Mouse (Mus musculus): ENCODE data around the gene Rps6ka5. TPM values are rescaled to one million over a fixed set of nuclear protein-coding genes. Genes with fewer than 3 reads are reported as not detected.

Rps6ka5 gene
- polyA plus RNA-seq, 1 experiment from 2014 or later: 5.7 TPM

DNA sequence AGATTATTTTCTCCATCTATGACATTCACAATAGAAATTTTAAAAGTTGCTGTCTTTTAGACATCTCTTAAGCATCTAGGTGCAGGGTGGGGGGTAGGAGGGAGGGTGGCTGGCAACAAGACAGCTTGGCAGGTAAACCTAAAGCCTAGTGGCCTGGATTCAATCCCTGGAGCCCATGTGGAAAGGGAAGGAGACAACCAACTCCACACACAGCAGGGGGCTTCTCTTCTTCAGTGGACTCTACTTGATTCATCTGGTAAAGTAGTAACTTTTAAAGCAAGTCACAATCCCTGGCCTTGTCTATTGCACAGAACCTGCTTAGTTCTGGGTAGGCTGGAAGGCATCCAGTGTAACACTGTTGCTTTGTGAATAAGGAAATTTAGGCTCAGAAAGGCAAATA is 9.3 kb downstream of the Rps6ka5 start:
- Histone ChIP-seq H3K4me3 (no peak overlapping the region), H3K4me2 (replicated peaks) (no peak overlapping the region), H3K9me3 (no peaks in the 10 kb centered on the region), H3K4me1 (0 out of 2 replicates have a peak, but pooled peaks cover 3% of the 10 kb centered on the region), H3K27me3 (no peaks in the 10 kb centered on the region), H3K36me3 (no peaks in the 10 kb centered on the region), H3K9ac (no peak overlapping the region), H3K27ac (no peak overlapping the region)
- ATAC-seq (ENCODE audit: low FRiP score, low read depth): no peak

DNA sequence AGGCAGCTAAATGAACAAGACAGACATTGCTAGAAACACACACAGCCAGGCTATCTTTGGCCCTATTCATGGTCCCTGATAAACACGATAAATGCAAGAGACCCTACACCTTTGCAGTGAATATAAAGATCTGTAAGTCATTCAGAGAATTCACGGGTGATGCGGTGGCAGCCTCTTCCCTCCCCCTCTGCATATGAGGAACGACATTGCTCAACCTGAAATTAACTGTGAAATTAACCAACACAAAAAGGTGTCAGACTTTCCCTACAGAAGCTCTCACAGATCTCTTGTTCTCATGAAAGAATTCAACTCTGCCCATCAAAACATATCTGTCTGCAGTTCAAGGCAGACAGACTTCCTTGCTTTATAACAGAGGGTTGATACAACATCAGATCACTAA is 9.8 kb downstream of the Rps6ka5 start:
- Histone ChIP-seq H3K4me3 (no peak overlapping the region), H3K9me3 (no peaks in the 10 kb centered on the region), H3K27me3 (no peaks in the 10 kb centered on the region), H3K9ac (no peak overlapping the region), H3K4me2 (replicated peaks) (no peak overlapping the region), H3K4me1 (0 out of 2 replicates have a peak, but pooled peaks cover 3% of the 10 kb centered on the region), H3K36me3 (no peaks in the 10 kb centered on the region), H3K27ac (no peak overlapping the region)
- 70% methylated on average over 4 of the region's 4 CpGs for WGBS
- ATAC-seq (ENCODE audit: low FRiP score, low read depth): no peak

DNA sequence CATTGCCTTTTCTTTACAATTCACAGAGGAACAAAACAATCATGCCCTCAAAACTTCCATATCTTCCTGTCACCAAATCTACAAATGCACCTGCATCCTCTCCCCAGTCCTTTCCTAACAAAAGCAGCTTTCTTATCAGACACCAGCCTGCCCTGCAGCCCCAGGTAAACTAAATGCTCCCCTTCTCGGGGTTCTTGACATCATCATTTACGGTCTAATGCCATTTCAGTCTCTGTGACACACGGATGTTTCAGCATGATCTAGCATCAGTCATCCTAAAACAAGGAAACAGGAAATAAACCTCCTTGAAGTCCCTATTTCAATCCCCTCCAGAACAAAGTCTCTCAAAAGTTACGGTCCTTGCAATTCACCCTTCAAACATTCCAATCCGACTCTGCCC is 15.0 kb downstream of the Rps6ka5 start:
- Histone ChIP-seq H3K9ac (no peak overlapping the region), H3K4me3 (no peak overlapping the region), H3K27ac (no peak overlapping the region), H3K9me3 (no peaks in the 10 kb centered on the region), H3K27me3 (no peaks in the 10 kb centered on the region), H3K4me2 (replicated peaks) (no peak overlapping the region), H3K4me1 (peaks cover 4% of the 10 kb centered on the region; the same call in 1 of the 2 replicates), H3K36me3 (no peaks in the 10 kb centered on the region)
- no peak for ATAC-seq (ENCODE audit: low FRiP score, low read depth)
- 76% methylated on average over 5 of the region's 5 CpGs for WGBS

DNA sequence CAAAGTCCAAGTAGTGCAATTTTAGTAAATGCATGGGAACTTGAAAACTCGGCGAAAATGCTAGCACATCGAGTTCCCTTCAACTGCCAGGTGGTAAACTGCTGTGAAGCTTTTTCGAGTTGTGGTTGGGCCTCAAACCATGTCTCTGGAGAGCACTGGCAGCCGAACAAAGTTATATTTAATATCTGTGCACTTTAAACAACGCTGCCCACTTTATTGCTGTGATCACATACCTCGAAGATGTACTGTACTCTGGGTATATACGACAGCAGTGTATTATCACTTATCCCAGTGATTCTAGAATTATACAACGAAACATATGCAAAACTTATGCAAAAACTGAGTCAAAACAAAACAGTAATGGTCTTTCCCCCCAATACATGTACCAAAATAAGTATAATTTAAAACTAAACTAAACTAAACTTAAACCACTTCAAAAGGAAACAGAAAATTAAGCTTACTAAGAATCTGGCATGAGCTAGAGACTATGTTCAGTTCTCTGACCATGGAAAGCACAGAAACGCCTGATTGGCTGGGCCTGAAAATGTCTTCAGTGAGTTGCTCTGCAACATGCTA is 15.6 kb downstream of the Rps6ka5 start:
- H3K36me3 ChIP-seq: no peaks in the 10 kb centered on the region
- peak overlapping the region; percentile 22; the same call in 1 of the 2 replicates for H3K27ac ChIP-seq
- no peak for ATAC-seq (ENCODE audit: low FRiP score, low read depth)
- no peak overlapping the region for H3K4me3 ChIP-seq
- no peaks in the 10 kb centered on the region for H3K9me3 ChIP-seq
- 60% methylated on average over 10 of the region's 10 CpGs for WGBS
- H3K27me3 ChIP-seq: no peaks in the 10 kb centered on the region
- no peak overlapping the region for H3K4me2 ChIP-seq (replicated peaks)
- peaks cover 4% of the 10 kb centered on the region; the same call in 1 of the 2 replicates for H3K4me1 ChIP-seq
- no peak overlapping the region for H3K9ac ChIP-seq

DNA sequence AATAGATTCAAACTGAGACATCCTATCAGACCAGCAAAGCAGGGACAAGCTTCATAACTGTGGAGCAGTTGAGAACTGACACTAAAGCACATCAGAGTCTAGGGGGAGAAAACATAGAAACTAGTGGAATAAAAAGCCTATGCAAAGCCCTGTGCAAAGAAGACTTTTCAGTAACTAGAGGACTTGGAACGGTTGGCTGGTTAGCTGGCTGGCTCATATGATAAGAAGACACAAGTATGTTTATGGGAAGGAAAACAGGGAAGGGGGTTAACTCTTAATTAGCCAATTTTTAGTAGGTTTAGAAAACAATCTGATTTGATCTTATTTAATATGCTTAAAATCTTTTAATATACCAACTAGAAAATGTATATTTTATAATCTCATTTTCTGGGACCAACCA is 16.4 kb downstream of the Rps6ka5 start:
- H3K9me3 ChIP-seq: no peaks in the 10 kb centered on the region
- no peak overlapping the region for H3K27ac ChIP-seq
- peaks cover 4% of the 10 kb centered on the region; the same call in 1 of the 2 replicates for H3K4me1 ChIP-seq
- no peak overlapping the region for H3K9ac ChIP-seq
- H3K4me2 ChIP-seq (replicated peaks): no peak overlapping the region
- WGBS: 61% methylated on average over 1 of the region's 1 CpGs
- ATAC-seq (ENCODE audit: low FRiP score, low read depth): no peak
- no peaks in the 10 kb centered on the region for H3K27me3 ChIP-seq
- H3K36me3 ChIP-seq: no peaks in the 10 kb centered on the region
- no peak overlapping the region for H3K4me3 ChIP-seq

DNA sequence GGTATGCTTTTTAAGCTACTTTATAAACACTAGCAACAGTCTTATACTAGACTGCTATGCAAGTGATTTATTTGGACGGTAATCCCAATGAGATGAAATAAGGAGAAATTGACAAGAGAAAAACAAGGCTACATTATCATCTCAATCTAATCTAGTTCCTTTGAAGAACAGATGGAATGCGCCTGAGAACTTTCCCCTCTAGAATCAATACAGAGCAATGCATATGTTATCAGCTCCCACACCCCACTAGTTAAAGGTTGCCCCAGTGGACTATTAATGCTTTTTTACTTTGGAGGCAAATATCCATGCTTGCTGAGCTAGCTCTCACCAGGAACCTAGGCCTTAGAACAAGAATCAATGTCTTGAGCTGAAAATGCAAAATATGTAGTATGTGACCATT is 19.5 kb downstream of the Rps6ka5 start:
- no peak for ATAC-seq (ENCODE audit: low FRiP score, low read depth)
- 88% methylated on average over 2 of the region's 2 CpGs for WGBS
- H3K4me1 ChIP-seq: peaks cover 4% of the 10 kb centered on the region; the same call in 1 of the 2 replicates

DNA sequence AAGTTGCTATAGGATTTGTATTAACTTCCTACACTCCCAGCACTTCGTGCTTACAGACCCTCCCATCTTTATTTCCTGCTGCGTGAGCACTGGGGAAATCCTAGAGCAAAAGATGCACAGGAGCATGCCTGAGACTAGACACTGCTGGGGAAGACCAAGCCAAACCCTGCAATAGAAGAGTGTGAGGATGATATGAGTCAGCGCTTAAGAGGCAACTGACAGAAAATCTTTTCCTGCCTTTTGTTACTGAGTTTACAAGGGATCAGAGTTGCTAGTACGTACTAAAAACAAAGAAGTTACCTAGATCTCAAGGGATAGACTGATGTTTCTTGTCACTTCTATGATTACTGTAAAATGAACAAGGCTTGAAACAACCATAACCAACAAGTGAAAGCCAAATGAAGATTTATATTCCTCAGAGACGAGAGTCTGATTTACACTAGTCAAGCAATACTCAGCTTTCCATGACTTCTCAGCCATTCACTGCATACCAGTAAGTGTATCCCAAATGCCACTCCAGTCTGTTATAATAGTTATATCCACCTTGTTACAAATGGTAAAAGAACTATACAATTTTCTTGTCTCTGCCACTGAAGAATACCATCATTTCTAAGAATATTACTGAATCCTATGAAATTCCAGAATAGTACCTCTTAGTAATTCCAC is 21.6 kb downstream of the Rps6ka5 start:
- no peak overlapping the region for H3K9ac ChIP-seq
- WGBS: 79% methylated on average over 5 of the region's 5 CpGs
- H3K4me1 ChIP-seq: no peaks in the 10 kb centered on the region
- H3K27me3 ChIP-seq: no peaks in the 10 kb centered on the region
- no peak for ATAC-seq (ENCODE audit: low FRiP score, low read depth)
- H3K4me3 ChIP-seq: no peak overlapping the region
- no peak overlapping the region for H3K4me2 ChIP-seq (replicated peaks)
- H3K27ac ChIP-seq: no peak overlapping the region
- no peaks in the 10 kb centered on the region for H3K36me3 ChIP-seq
- H3K9me3 ChIP-seq: no peaks in the 10 kb centered on the region

More for the DNA sequence above, 19.5 kb downstream of the Rps6ka5 start:
- no peaks in the 10 kb centered on the region for H3K9me3 ChIP-seq
- H3K4me2 ChIP-seq (replicated peaks): no peak overlapping the region
- no peak overlapping the region for H3K27ac ChIP-seq
- no peaks in the 10 kb centered on the region for H3K27me3 ChIP-seq
- no peaks in the 10 kb centered on the region for H3K36me3 ChIP-seq
- no peak overlapping the region for H3K9ac ChIP-seq
- no peak overlapping the region for H3K4me3 ChIP-seq

DNA sequence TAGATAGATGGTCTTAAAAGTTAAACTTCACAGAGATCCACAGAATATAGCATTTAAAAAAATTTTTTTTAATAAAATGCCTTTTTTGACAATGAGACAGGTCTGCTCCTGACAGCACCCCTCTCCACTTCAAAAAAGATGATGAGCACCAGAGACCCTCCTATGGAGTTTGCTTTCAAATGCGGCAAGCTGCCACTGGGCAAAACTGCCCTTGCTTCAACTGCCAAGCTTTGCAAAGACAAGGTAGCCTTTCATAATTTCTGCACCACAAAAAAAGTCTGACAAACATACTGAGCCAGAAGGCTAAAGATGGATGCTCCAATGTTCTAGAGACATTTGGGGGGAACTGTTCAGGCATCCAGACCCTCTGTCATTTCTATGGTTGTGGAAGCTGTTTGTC is 28.8 kb downstream of the Rps6ka5 start:
- H3K9ac ChIP-seq: no peak overlapping the region
- no peaks in the 10 kb centered on the region for H3K4me1 ChIP-seq
- H3K9me3 ChIP-seq: no peaks in the 10 kb centered on the region
- no peak overlapping the region for H3K27ac ChIP-seq
- no peaks in the 10 kb centered on the region for H3K27me3 ChIP-seq
- H3K36me3 ChIP-seq: no peaks in the 10 kb centered on the region
- H3K4me2 ChIP-seq (replicated peaks): no peak overlapping the region
- 94% methylated on average over 1 of the region's 1 CpGs for WGBS
- H3K4me3 ChIP-seq: no peak overlapping the region
- ATAC-seq (ENCODE audit: low FRiP score, low read depth): no peak

DNA sequence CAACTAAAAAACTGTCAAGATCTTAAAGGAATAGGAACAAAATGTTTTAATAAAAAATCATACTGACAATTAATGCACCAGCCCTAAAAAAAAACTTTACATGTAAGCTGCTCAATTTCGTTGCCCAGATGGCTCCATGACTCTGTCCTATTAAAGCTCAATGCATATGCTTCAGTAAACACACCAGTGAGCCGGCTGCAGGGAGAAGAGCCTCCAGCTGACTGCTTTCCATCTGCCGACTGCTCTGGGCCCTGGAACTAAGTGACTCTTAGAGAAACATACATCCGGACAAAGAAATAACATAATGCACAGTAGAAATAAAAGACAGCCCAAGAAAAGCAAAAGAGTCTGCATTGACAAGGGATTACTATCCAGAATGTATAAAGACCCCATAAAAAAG is 30.2 kb downstream of the Rps6ka5 start:
- no peaks in the 10 kb centered on the region for H3K9me3 ChIP-seq
- no peak overlapping the region for H3K9ac ChIP-seq
- no peak overlapping the region for H3K4me2 ChIP-seq (replicated peaks)
- no peak overlapping the region for H3K4me3 ChIP-seq
- no peaks in the 10 kb centered on the region for H3K4me1 ChIP-seq
- H3K36me3 ChIP-seq: no peaks in the 10 kb centered on the region
- H3K27ac ChIP-seq: no peak overlapping the region
- WGBS: 59% methylated on average over 4 of the region's 4 CpGs
- no peaks in the 10 kb centered on the region for H3K27me3 ChIP-seq
- ATAC-seq (ENCODE audit: low FRiP score, low read depth): no peak

DNA sequence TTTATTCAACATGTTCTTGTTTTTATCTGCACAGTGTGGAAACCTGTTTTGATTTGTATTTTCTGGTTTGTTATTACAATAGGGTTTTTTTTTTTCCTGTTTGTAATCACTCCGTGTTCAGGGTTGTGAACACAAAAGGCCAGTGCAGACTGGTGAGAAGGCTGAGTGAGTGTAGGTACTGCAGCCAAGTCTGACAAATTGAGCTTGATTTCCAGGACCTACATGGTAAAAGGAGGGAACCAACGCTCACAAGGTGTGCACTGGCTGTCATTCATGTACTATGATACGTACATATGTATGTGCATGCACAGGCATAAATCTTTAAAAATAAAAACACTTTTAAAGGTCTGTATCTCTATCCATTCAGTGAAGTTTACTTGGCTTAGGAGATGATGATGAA is 31.5 kb downstream of the Rps6ka5 start:
- 90% methylated on average over 3 of the region's 3 CpGs for WGBS
- H3K27ac ChIP-seq: no peak overlapping the region
- H3K9me3 ChIP-seq: no peaks in the 10 kb centered on the region
- H3K4me3 ChIP-seq: no peak overlapping the region
- no peak overlapping the region for H3K9ac ChIP-seq
- ATAC-seq (ENCODE audit: low FRiP score, low read depth): no peak
- H3K36me3 ChIP-seq: no peaks in the 10 kb centered on the region
- no peaks in the 10 kb centered on the region for H3K4me1 ChIP-seq
- H3K27me3 ChIP-seq: no peaks in the 10 kb centered on the region
- H3K4me2 ChIP-seq (replicated peaks): no peak overlapping the region

DNA sequence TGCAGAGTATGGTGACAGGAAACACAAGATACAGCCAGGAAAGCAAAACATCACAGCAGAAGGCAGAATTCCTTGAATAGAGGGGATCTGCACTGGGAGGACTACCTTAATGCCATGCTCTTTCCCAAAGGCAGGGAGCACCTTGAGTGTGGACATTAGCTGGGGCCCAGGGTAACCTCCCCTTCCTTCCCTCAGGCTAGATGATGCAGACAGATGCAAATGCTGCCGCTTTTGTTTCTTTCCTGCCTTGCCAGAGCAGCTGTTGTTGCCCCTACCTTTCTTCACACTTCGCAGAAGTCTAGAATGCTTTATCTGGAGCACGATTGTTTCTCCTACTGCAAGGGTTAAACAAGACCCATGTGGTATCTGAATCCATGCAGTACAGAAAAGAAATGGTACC is 34.6 kb downstream of the Rps6ka5 start:
- Histone ChIP-seq H3K4me1 (no peaks in the 10 kb centered on the region; the same call in 1 of the 2 replicates), H3K27ac (no peak overlapping the region), H3K4me3 (no peak overlapping the region), H3K4me2 (replicated peaks) (no peak overlapping the region), H3K9ac (no peak overlapping the region), H3K9me3 (no peaks in the 10 kb centered on the region), H3K36me3 (no peaks in the 10 kb centered on the region), H3K27me3 (no peaks in the 10 kb centered on the region)
- ATAC-seq (ENCODE audit: low FRiP score, low read depth): no peak
- whole genome bisulfite sequencing: 68% methylated on average over 3 of the region's 3 CpGs

DNA sequence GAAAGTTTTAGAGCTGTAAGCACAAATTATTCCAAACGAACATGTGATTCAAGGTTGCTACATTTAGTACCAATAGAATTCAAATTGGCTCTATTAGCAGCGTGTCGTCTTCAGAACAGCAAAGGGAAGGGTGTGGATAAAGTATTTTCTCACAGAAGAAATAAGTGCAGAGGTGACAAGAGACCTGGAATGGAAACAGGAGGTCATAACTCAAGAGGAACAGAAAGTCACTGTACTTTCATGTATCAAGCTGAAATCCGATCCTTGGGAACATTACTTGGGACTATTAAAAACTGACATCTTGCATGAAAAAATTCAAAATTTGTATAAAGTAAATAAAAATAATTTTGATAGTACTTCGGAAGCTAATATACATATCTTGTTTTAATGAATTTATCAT is 36.3 kb downstream of the Rps6ka5 start:
- H3K4me3 ChIP-seq: no peak overlapping the region
- H3K4me2 ChIP-seq (replicated peaks): no peak overlapping the region
- no peaks in the 10 kb centered on the region for H3K9me3 ChIP-seq
- no peaks in the 10 kb centered on the region for H3K27me3 ChIP-seq
- no peak overlapping the region for H3K9ac ChIP-seq
- H3K27ac ChIP-seq: no peak overlapping the region
- no peaks in the 10 kb centered on the region; the same call in 1 of the 2 replicates for H3K4me1 ChIP-seq
- WGBS: 70% methylated on average over 5 of the region's 5 CpGs
- H3K36me3 ChIP-seq: no peaks in the 10 kb centered on the region
- ATAC-seq (ENCODE audit: low FRiP score, low read depth): no peak

DNA sequence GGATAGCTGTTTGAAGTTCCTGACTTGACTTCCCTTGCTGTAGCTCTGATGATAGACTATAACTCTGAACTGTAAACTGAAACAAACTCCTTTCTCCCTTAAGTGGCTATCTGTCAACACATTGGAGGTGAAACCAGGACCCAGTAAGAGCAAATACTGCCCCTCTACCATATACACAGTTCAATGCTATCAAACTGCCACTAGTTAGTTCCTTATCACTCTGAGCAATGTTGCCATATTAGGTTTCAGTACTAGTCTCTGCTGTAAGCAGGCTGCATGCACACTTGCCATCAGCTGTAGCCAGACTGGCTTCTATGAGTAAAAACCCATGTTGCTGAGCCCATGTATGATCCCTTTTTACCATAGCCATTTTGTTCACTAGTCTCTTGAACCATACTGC is 38.6 kb downstream of the Rps6ka5 start:
- Histone ChIP-seq H3K4me1 (no peaks in the 10 kb centered on the region; the same call in 1 of the 2 replicates), H3K4me3 (no peak overlapping the region), H3K36me3 (no peaks in the 10 kb centered on the region), H3K9me3 (no peaks in the 10 kb centered on the region), H3K27me3 (no peaks in the 10 kb centered on the region), H3K4me2 (replicated peaks) (no peak overlapping the region), H3K27ac (no peak overlapping the region), H3K9ac (no peak overlapping the region)
- no peak for ATAC-seq (ENCODE audit: low FRiP score, low read depth)
